Mouse (Mus musculus) megakaryocyte, embryonic 14.5 days (primary cell): ENCODE data around the gene Styx.

Experiments used
- FLI1 ChIP-seq: IDR thresholded peaks from 2 replicates; pipeline ENCODE4 v1.6.1; 2012; ENCODE audit warnings: low read length, inconsistent platforms, mixed read lengths
- GATA1 ChIP-seq: IDR thresholded peaks from 3 replicates; pipeline ENCODE4 v1.6.1; 2012; ENCODE audit warnings: mixed read lengths, low read length, inconsistent platforms, borderline replicate concordance

GRCm38 (mm10) chr14:45305852-45306251, 45.0 kb upstream of the Styx start:
- no peak for TF ChIP-seq GATA1
- TF ChIP-seq FLI1: no peak
